Mouse (Mus musculus): ENCODE measurements around the gene Dgcr2. TPM values are rescaled to one million over a fixed set of nuclear protein-coding genes. Genes with fewer than 3 reads are reported as not detected.

Gene Dgcr2
- polyA plus RNA-seq, 1 experiment from 2014 or later: 21.3 TPM

GRCm38 (mm10) chr16:17933594-17934444, 35.5 kb upstream of the Dgcr2 start:
- Histone ChIP-seq H3K4me3 (ENCODE audit: low read depth, low read length) (no peak overlapping the region), H3K9ac (ENCODE audit: low read depth, low read length) (no peak overlapping the region), H3K36me3 (ENCODE audit: control insufficient read depth, insufficient read depth) (no peaks in the 10 kb centered on the region), H3K27me3 (ENCODE audit: control insufficient read depth, insufficient read depth, low read depth, low read length) (no peaks in the 10 kb centered on the region), H3K27ac (ENCODE audit: low read length) (peak overlapping the region; percentile 76), H3K4me2 (ENCODE audit: low read depth, low read length) (no peak overlapping the region), H3K4me1 (ENCODE audit: control insufficient read depth, low read depth, low read length) (peaks cover 28% of the 10 kb centered on the region), H3K9me3 (replicated peaks; ENCODE audit: control insufficient read depth, low read length) (no peaks in the 10 kb centered on the region)
- WGBS (ENCODE audit: insufficient replicate concordance): 28% methylated on average over 9 of the region's 9 CpGs
- peak; percentile 66 for ATAC-seq (ENCODE audit: low read depth)

- Histone ChIP-seq H3K4me1 (ENCODE audit: control insufficient read depth, low read depth, low read length) (peaks cover 29% of the 10 kb centered on the region), H3K27me3 (ENCODE audit: control insufficient read depth, insufficient read depth, low read depth, low read length) (no peaks in the 10 kb centered on the region), H3K4me2 (ENCODE audit: low read depth, low read length) (no peak overlapping the region), H3K9ac (ENCODE audit: low read depth, low read length) (no peak overlapping the region), H3K36me3 (ENCODE audit: control insufficient read depth, insufficient read depth) (no peaks in the 10 kb centered on the region), H3K9me3 (replicated peaks; ENCODE audit: control insufficient read depth, low read length) (no peaks in the 10 kb centered on the region), H3K27ac (ENCODE audit: low read length) (no peak overlapping the region), H3K4me3 (ENCODE audit: low read depth, low read length) (no peak overlapping the region)
- no peak for ATAC-seq (ENCODE audit: low read depth)
- 71% methylated on average over 5 of the region's 5 CpGs for WGBS (ENCODE audit: insufficient replicate concordance)
Observed at GRCm38 (mm10) chr16:17931906-17932460, 33.6 kb upstream of the Dgcr2 start.

GRCm38 (mm10) chr16:17929631-17930030, 31.3 kb upstream of the Dgcr2 start:
- Histone ChIP-seq H3K9me3 (replicated peaks; ENCODE audit: control insufficient read depth, low read length) (no peaks in the 10 kb centered on the region), H3K36me3 (ENCODE audit: control insufficient read depth, insufficient read depth) (no peaks in the 10 kb centered on the region), H3K4me2 (ENCODE audit: low read depth, low read length) (no peak overlapping the region), H3K4me3 (ENCODE audit: low read depth, low read length) (no peak overlapping the region), H3K9ac (ENCODE audit: low read depth, low read length) (no peak overlapping the region), H3K27ac (ENCODE audit: low read length) (no peak overlapping the region), H3K27me3 (ENCODE audit: control insufficient read depth, insufficient read depth, low read depth, low read length) (no peaks in the 10 kb centered on the region), H3K4me1 (ENCODE audit: control insufficient read depth, low read depth, low read length) (peaks cover 29% of the 10 kb centered on the region)
- 85% methylated on average over 2 of the region's 2 CpGs for WGBS (ENCODE audit: insufficient replicate concordance)
- ATAC-seq (ENCODE audit: low read depth): no peak

- no peak for ATAC-seq (ENCODE audit: low read depth)
- H3K27me3 ChIP-seq (ENCODE audit: control insufficient read depth, insufficient read depth, low read depth, low read length): no peaks in the 10 kb centered on the region
- peaks cover 26% of the 10 kb centered on the region for H3K4me1 ChIP-seq (ENCODE audit: control insufficient read depth, low read depth, low read length)
- peak overlapping the region; percentile 99 for H3K4me2 ChIP-seq (ENCODE audit: low read depth, low read length)
- no peaks in the 10 kb centered on the region for H3K36me3 ChIP-seq (ENCODE audit: control insufficient read depth, insufficient read depth)
- 11% methylated on average over 2 of the region's 2 CpGs for WGBS (ENCODE audit: insufficient replicate concordance)
- no peaks in the 10 kb centered on the region for H3K9me3 ChIP-seq (replicated peaks; ENCODE audit: control insufficient read depth, low read length)
- no peak overlapping the region for H3K4me3 ChIP-seq (ENCODE audit: low read depth, low read length)
- H3K9ac ChIP-seq (ENCODE audit: low read depth, low read length): no peak overlapping the region; the same call in 1 of the 2 replicates
- H3K27ac ChIP-seq (ENCODE audit: low read length): peak overlapping the region; percentile 90
Observed at GRCm38 (mm10) chr16:17929211-17929610, 30.8 kb upstream of the Dgcr2 start.

GRCm38 (mm10) chr16:17928627-17929104, 30.3 kb upstream of the Dgcr2 start:
- ATAC-seq (ENCODE audit: low read depth): peak; percentile 53
- Histone ChIP-seq H3K4me2 (ENCODE audit: low read depth, low read length) (peak overlapping the region; percentile 99), H3K27ac (ENCODE audit: low read length) (peak overlapping the region; percentile 90), H3K36me3 (ENCODE audit: control insufficient read depth, insufficient read depth) (no peaks in the 10 kb centered on the region), H3K9ac (ENCODE audit: low read depth, low read length) (peak overlapping the region; percentile 85), H3K9me3 (replicated peaks; ENCODE audit: control insufficient read depth, low read length) (no peaks in the 10 kb centered on the region), H3K27me3 (ENCODE audit: control insufficient read depth, insufficient read depth, low read depth, low read length) (no peaks in the 10 kb centered on the region), H3K4me1 (ENCODE audit: control insufficient read depth, low read depth, low read length) (peaks cover 21% of the 10 kb centered on the region), H3K4me3 (ENCODE audit: low read depth, low read length) (peak overlapping the region; percentile 86)
- 0% methylated on average over 9 of the region's 9 CpGs for WGBS (ENCODE audit: insufficient replicate concordance)

GRCm38 (mm10) chr16:17928087-17928580, 29.8 kb upstream of the Dgcr2 start, which contains the start of gene Slc25a1:
Gene Slc25a1, minus strand, starts transcription at chr16:17928219.
- H3K4me2 ChIP-seq (ENCODE audit: low read depth, low read length): peak within 1 kb of the TSS; percentile 99
- no peaks in the 10 kb centered on the region for H3K36me3 ChIP-seq (ENCODE audit: control insufficient read depth, insufficient read depth)
- no peaks in the 10 kb centered on the region for H3K9me3 ChIP-seq (replicated peaks; ENCODE audit: control insufficient read depth, low read length)
- H3K4me1 ChIP-seq (ENCODE audit: control insufficient read depth, low read depth, low read length): peaks cover 19% of the 10 kb centered on the region
- peak within 1 kb of the TSS; percentile 85 for H3K9ac ChIP-seq (ENCODE audit: low read depth, low read length)
- WGBS (ENCODE audit: insufficient replicate concordance): under 1% methylated on average over 47 of the region's 47 CpGs
- ATAC-seq (ENCODE audit: low read depth): peak; percentile 88
- H3K27me3 ChIP-seq (ENCODE audit: control insufficient read depth, insufficient read depth, low read depth, low read length): no peaks in the 10 kb centered on the region
- peak within 1 kb of the TSS; percentile 90 for H3K27ac ChIP-seq (ENCODE audit: low read length)
- H3K4me3 ChIP-seq (ENCODE audit: low read depth, low read length): peak within 1 kb of the TSS; percentile 86

GRCm38 (mm10) chr16:17927351-17928082, 29.2 kb upstream of the Dgcr2 start:
- peaks cover 22% of the 10 kb centered on the region for H3K4me1 ChIP-seq (ENCODE audit: control insufficient read depth, low read depth, low read length)
- 1% methylated on average over 71 of the region's 72 CpGs for WGBS (ENCODE audit: insufficient replicate concordance)

GRCm38 (mm10) chr16:17922163-17922538, 23.8 kb upstream of the Dgcr2 start:
- peak; percentile 16; the same call in 1 of the 2 replicates for ATAC-seq (ENCODE audit: low read depth)
- Histone ChIP-seq H3K4me1 (ENCODE audit: control insufficient read depth, low read depth, low read length) (peaks cover 20% of the 10 kb centered on the region), H3K27me3 (ENCODE audit: control insufficient read depth, insufficient read depth, low read depth, low read length) (peaks cover 6% of the 10 kb centered on the region; the same call in 1 of the 2 replicates), H3K9me3 (replicated peaks; ENCODE audit: control insufficient read depth, low read length) (no peaks in the 10 kb centered on the region), H3K4me3 (ENCODE audit: low read depth, low read length) (peak overlapping the region; percentile 89), H3K9ac (ENCODE audit: low read depth, low read length) (peak overlapping the region; percentile 74), H3K36me3 (ENCODE audit: control insufficient read depth, insufficient read depth) (no peaks in the 10 kb centered on the region), H3K4me2 (ENCODE audit: low read depth, low read length) (peak overlapping the region; percentile 91), H3K27ac (ENCODE audit: low read length) (peak overlapping the region; percentile 88)
- under 1% methylated on average over 14 of the region's 14 CpGs for WGBS (ENCODE audit: insufficient replicate concordance)

More at GRCm38 (mm10) chr16:17927351-17928082, 29.2 kb upstream of the Dgcr2 start:
- peak overlapping the region; percentile 85 for H3K9ac ChIP-seq (ENCODE audit: low read depth, low read length)
- H3K27me3 ChIP-seq (ENCODE audit: control insufficient read depth, insufficient read depth, low read depth, low read length): no peaks in the 10 kb centered on the region
- H3K4me3 ChIP-seq (ENCODE audit: low read depth, low read length): peak overlapping the region; percentile 86
- peak; percentile 12 for ATAC-seq (ENCODE audit: low read depth)
- H3K4me2 ChIP-seq (ENCODE audit: low read depth, low read length): peak overlapping the region; percentile 99
- H3K9me3 ChIP-seq (replicated peaks; ENCODE audit: control insufficient read depth, low read length): no peaks in the 10 kb centered on the region
- H3K36me3 ChIP-seq (ENCODE audit: control insufficient read depth, insufficient read depth): no peaks in the 10 kb centered on the region
- H3K27ac ChIP-seq (ENCODE audit: low read length): peak overlapping the region; percentile 90
